Mouse (Mus musculus) cerebellum, adult 2 months (tissue): ENCODE measurements around the gene Idh3g. TPM values are rescaled to one million over a fixed set of nuclear protein-coding genes. Genes with fewer than 3 reads are reported as not detected.

Experiments used
- DNase-seq, 2 experiments: peaks; one replicate each; pipeline ENCODE4 v3.0.0; 2021
- H3K27ac ChIP-seq: fragments of 200-500 bp; 2 replicates; pipeline ENCODE4 v1.5.1; 2012; ENCODE audit warnings: low read length, control low read depth, inconsistent platforms; ENCODE audit not compliant: insufficient read depth
- H3K27me3 ChIP-seq: fragments of 200-500 bp; 2 replicates; pipeline ENCODE4 v1.6.1; 2012; ENCODE audit warnings: inconsistent platforms, mild to moderate bottlenecking, low read length, moderate library complexity; ENCODE audit not compliant: control insufficient read depth, insufficient read depth
- H3K4me1 ChIP-seq: fragments of 200-500 bp; 2 replicates; pipeline ENCODE4 v1.6.1; 2011; ENCODE audit warnings: low read length; ENCODE audit not compliant: control insufficient read depth, insufficient read depth
- H3K4me3 ChIP-seq: fragments of 200-500 bp; replicated peaks from 2 replicates; pipeline ENCODE3; 2011; ENCODE audit warnings: mild to moderate bottlenecking, low read depth, low read length, control low read depth; ENCODE audit not compliant: insufficient read depth
- CTCF ChIP-seq: fragments of 200-500 bp; IDR thresholded peaks from 2 replicates; pipeline ENCODE4 v1.5.1; 2011; ENCODE audit warnings: low read depth, mild to moderate bottlenecking, control low read depth, low read length, moderate library complexity, borderline replicate concordance; ENCODE audit not compliant: insufficient read depth
- POLR2A ChIP-seq: fragments of 200-500 bp; IDR thresholded peaks from 2 replicates; pipeline ENCODE4 v1.6.1; 2011; ENCODE audit warnings: low read length, control low read depth, borderline replicate concordance; ENCODE audit not compliant: insufficient read depth
- WGBS: fragments of 180-500 bp; shearing (Covaris S2); methylation state at CpG from one replicate; pipeline ENCODE4 v1.1.7; 2018; 5-methylcytosine and 5-hydroxymethylcytosine counted together
- polyA plus RNA-seq: library from polyadenylated mRNA; depleted of rRNA; stranded (reverse); fragments of >200 nt; gene quantifications from 2 replicates; pipeline ENCODE4 v1.2.3, GENCODE M21; 2012; rRNA removed

Gene Idh3g
- polyA plus RNA-seq: 811 and 886 TPM in 2 replicates

DNA sequence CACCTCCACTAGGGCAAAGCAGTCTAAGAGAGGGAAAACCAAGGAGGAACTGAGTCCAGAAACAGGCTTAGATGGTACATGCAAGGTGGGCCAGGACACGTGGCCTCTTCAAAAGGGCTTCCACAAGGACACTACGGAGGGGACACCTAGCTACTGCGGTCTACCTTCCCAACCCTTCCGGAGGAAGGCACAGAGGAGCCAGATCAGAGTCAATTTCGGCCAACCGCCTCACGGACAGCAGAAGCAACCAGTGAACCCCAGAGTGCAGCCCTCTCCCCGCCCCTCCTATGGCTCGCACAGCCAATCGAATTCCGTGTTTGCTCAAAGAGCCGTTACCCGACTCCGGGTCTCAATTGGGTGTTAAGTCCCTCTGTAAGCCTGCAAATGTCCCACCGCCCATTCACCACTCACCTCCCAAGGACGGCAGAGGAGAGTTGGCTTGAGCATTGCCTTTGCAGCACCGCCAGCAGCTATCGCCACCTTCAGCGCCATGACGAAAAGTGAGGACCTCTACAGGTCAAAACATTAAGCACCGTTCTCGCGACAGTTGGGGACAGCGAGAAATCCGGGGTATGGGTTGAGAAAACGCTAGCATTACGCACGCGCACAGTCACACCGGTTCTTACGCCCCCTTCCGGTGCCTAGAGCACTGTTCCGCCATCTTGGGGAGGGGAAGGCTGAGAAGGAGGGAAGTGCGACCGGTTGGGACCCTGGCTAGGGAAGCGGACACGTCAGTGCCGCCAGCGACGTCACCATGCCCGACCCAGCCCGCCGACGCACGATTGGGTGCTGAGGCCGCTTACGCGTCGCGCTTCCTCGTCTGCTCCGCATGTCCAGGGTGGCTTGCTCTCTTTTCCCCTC lies at the start of gene Idh3g, which contains the start of gene Ssr4:
Idh3g (minus strand) TSS at position 534 of the 861 bp plus-strand sequence.
Ssr4 (plus strand) TSS at position 665 of the 861 bp plus-strand sequence.
- H3K4me3 ChIP-seq: peak within 1 kb of the TSS; percentile 99
- no peaks in the 10 kb centered on the region for H3K27me3 ChIP-seq
- peak within 1 kb of the TSS; percentile 91 for H3K27ac ChIP-seq
- peak; percentile 93 to 96 for DNase-seq
- TF ChIP-seq CTCF: peak; percentile 44; the same call in 1 of the 2 replicates
- TF ChIP-seq POLR2A: peak; percentile 52
- H3K4me1 ChIP-seq: peaks cover 8% of the 10 kb centered on the region
- WGBS: 5% methylated on average over 42 of the region's 52 CpGs

DNA sequence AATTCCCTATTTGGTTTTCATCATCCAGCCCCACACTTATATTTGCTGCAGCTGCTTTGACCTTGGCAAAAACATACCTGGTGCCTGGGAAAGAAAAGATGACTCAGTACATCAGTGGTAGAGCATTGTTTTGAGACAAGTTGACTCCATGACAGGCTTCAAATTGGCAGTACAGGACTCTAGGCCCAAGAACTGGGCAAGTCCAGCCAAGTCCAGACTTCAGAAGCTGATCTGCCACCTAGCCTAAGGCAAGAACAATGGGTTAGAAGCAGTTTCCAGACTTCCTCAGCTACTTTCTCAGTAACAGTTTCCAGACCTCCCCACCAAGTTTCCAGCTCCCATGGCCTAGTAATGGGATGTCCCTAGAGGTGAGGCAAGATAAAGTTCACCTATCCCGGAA lies 49.0 kb upstream of the Idh3g start:
- Histone ChIP-seq H3K27ac (no peak overlapping the region), H3K4me1 (no peaks in the 10 kb centered on the region), H3K4me3 (no peak overlapping the region), H3K27me3 (no peaks in the 10 kb centered on the region)
- 87% methylated on average over 1 of the region's 1 CpGs for WGBS
- TF ChIP-seq POLR2A (no peak), CTCF (no peak)
- DNase-seq: no peak

DNA sequence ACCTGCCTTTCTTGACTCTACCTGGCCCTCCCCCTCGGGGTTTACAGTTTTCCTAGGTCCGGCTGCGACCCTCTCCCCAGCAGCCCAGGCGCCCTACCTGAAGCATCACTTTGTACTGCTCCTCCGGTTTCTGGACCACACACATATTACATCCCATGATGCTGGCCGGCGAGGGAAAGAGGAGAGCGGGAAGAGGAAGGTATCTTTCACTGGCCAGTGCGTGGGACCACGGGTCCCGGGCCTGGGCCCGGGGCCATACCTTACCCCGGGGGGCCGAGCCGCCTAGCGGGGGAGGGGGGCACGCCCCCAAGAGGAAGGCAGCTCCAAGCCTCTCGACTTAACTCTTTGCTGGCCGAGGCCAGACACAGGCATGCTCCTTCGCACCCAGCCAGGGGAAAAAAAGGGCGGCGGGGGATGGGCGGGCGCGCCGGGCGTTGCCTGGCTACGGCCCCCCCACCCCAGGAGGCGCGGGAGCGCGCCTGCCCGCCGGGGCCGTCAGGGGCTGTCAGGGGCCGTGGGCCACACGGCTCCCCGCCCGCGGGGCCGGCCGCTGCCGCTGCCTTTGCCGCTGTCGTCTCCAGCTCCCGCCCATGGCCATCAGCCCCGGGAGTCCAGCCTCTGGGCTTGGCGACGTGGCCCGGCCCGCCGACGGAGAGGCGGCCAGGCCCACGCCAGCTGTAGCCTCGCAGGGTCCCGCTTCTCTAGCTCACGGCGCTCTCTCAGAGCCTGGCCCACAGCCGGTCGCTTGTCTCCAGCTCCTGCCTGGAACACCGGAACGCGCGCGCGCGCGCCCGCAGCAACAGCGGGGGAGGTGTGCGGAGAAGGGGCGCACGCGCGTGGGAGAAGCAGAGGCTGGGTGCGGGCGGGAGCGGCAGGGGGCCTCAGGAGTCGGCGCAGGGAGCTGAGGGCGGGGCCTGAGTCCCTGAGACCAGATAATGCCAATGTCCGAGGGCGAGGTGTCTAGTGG lies 37.8 kb upstream of the Idh3g start, which contains the start of gene Pdzd4:
Pdzd4 (minus strand) TSS at position 785 of the 967 bp plus-strand sequence.
- Histone ChIP-seq H3K4me1 (peaks cover 2% of the 10 kb centered on the region; the same call in 1 of the 2 replicates), H3K27me3 (no peaks in the 10 kb centered on the region), H3K27ac (peak within 1 kb of the TSS; percentile 98), H3K4me3 (peak within 1 kb of the TSS; percentile 69)
- DNase-seq: peak; percentile 76 to 85
- 8% methylated on average over 72 of the region's 84 CpGs for WGBS
- TF ChIP-seq CTCF: no peak
- TF ChIP-seq POLR2A: peak; percentile 54

DNA sequence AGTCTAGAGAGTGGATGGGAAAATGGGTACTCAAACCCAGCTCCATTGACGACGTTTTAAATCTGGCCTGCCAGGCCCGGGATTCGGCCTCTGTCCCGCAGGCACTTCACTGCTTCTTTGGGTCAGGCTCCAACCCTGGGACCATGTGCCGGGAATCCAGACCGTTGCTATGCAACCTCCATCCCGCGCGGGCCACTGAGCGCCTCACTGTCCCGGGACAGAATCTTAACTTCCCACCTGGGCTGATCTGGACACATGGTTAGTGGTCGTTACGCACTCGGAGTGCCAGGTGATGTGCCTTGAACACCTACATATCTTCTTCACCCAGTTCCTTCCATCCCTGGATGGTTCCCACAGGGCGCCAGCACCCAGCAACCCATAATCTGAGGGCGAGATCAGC lies 37.0 kb upstream of the Idh3g start:
- Histone ChIP-seq H3K27ac (no peak overlapping the region), H3K27me3 (no peaks in the 10 kb centered on the region), H3K4me1 (peaks cover 2% of the 10 kb centered on the region; the same call in 1 of the 2 replicates), H3K4me3 (peak overlapping the region; percentile 69)
- 10% methylated on average over 17 of the region's 17 CpGs for WGBS
- DNase-seq: peak; percentile 24 to 39
- TF ChIP-seq POLR2A (no peak), CTCF (no peak)

GRCm38 (mm10) chrX:73816596-73817314 lies 30.1 kb upstream of the Idh3g start:
- Histone ChIP-seq H3K27ac (no peak overlapping the region), H3K4me1 (peaks cover 1% of the 10 kb centered on the region; the same call in 1 of the 2 replicates), H3K4me3 (no peak overlapping the region), H3K27me3 (no peaks in the 10 kb centered on the region)
- DNase-seq: no peak
- no peak for TF ChIP-seq POLR2A
- whole genome bisulfite sequencing: 68% methylated on average over 3 of the region's 3 CpGs

GRCm38 (mm10) chrX:73815072-73815471 lies 28.4 kb upstream of the Idh3g start:
- Histone ChIP-seq H3K27me3 (no peaks in the 10 kb centered on the region), H3K27ac (no peak overlapping the region), H3K4me3 (no peak overlapping the region), H3K4me1 (no peaks in the 10 kb centered on the region)
- no peak for DNase-seq
- 27% methylated on average over 14 of the region's 14 CpGs for WGBS
- no peak for TF ChIP-seq POLR2A
- no peak for TF ChIP-seq CTCF

GRCm38 (mm10) chrX:73805814-73806213 lies 19.1 kb upstream of the Idh3g start:
- Histone ChIP-seq H3K27me3 (no peaks in the 10 kb centered on the region), H3K27ac (no peak overlapping the region), H3K4me3 (no peak overlapping the region), H3K4me1 (no peaks in the 10 kb centered on the region)
- DNase-seq: no peak
- no peak for TF ChIP-seq POLR2A
- TF ChIP-seq CTCF: no peak
- WGBS: 59% methylated on average over 1 of the region's 1 CpGs

DNA sequence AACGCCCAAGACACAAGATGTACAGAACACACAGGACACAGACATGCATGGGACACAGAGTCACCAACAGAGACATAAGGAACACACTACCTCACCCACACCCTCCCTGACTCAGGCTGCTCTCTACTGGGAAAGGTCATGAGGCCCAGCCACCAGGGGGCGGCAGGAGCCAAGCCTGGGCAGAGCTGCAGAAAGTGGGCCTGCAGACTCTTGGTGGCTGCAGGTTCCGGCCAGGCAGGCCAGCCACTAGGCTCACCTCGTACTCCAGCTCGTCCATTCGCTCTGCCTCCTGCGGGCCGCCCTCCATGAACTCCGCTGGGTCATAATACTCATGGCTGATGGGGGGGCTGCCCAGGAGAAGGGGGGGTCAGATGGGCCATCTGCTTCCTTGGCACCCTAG lies 11.8 kb upstream of the Idh3g start:
- Histone ChIP-seq H3K27me3 (no peaks in the 10 kb centered on the region), H3K4me3 (no peak overlapping the region), H3K4me1 (peaks cover 21% of the 10 kb centered on the region), H3K27ac (peak overlapping the region; percentile 89)
- no peak for TF ChIP-seq POLR2A
- TF ChIP-seq CTCF: peak; percentile 78
- peak; percentile 83 to 87 for DNase-seq
- 8% methylated on average over 9 of the region's 9 CpGs for WGBS
